Mouse (Mus musculus) midbrain, embryonic 15.5 days (tissue): Measurements from ENCODE around the gene Tox2. TPM values are rescaled to one million over a fixed set of nuclear protein-coding genes. Genes with fewer than 3 reads are reported as not detected.

Source experiments
- ATAC-seq: fragments of 200-750 bp; cut with Nextera tagmentation; replicated peaks from 2 replicates; pipeline ENCODE4 v1.8.0; 2017; ENCODE audit warnings: moderate TSS enrichment
- H3K27ac ChIP-seq: fragments of 300-500 bp; sonication (generic); 2 replicates; pipeline ENCODE4 v1.5.1; 2015; ENCODE audit warnings: mild to moderate bottlenecking, inconsistent platforms
- H3K27me3 ChIP-seq: fragments of 300-500 bp; sonication (generic); replicated peaks from 2 replicates; pipeline ENCODE4 v1.6.1; 2015; ENCODE audit warnings: inconsistent platforms
- H3K36me3 ChIP-seq: fragments of 300-500 bp; sonication (generic); replicated peaks from 2 replicates; pipeline ENCODE4 v1.6.1; 2015; ENCODE audit warnings: inconsistent platforms
- H3K4me1 ChIP-seq: fragments of 300-500 bp; sonication (generic); 2 replicates; pipeline ENCODE4 v1.6.1; 2015; ENCODE audit warnings: inconsistent platforms
- H3K4me2 ChIP-seq: fragments of 300-500 bp; sonication (generic); 2 replicates; pipeline ENCODE4 v1.6.1; 2015; ENCODE audit warnings: inconsistent platforms, mild to moderate bottlenecking, moderate library complexity
- H3K4me3 ChIP-seq: fragments of 300-500 bp; sonication (generic); 2 replicates; pipeline ENCODE4 v1.5.1; 2015; ENCODE audit warnings: mild to moderate bottlenecking, inconsistent platforms
- H3K9ac ChIP-seq: fragments of 300-500 bp; sonication (generic); 2 replicates; pipeline ENCODE4 v1.6.1; 2015; ENCODE audit warnings: mild to moderate bottlenecking, inconsistent platforms
- H3K9me3 ChIP-seq: fragments of 300-500 bp; sonication (generic); 2 replicates; pipeline ENCODE4 v1.6.1; 2016; ENCODE audit warnings: inconsistent platforms
- WGBS: fragments of 180-500 bp; shearing (Covaris S2); methylation state at CpG from one replicate; pipeline ENCODE4 v1.1.7; 2015; ENCODE audit warnings: mixed read lengths; 5-methylcytosine and 5-hydroxymethylcytosine counted together
- polyA plus RNA-seq: library from polyadenylated mRNA; unstranded; fragments of >200 nt; fragmentation: Nextera tagmentation; extraction: Ambion mirVana; gene quantifications from 2 replicates; pipeline ENCODE4 v1.2.1, GENCODE M21; 2015

Tox2 gene
- polyA plus RNA-seq, 1 experiment from 2014 or later, result 55.1 TPM

GRCm38 (mm10) chr2:163271581-163272492 lies 68.9 kb downstream of the Tox2 start:
- H3K9ac ChIP-seq, result no peak overlapping the region
- ATAC-seq, result no peak

GRCm38 (mm10) chr2:163273815-163274214 lies 70.9 kb downstream of the Tox2 start:
- H3K4me2 ChIP-seq, result no peak overlapping the region
- WGBS, result 82% methylated on average over 8 of the region's 8 CpGs
- peaks cover 17% of the 10 kb centered on the region for H3K4me1 ChIP-seq
- H3K36me3 ChIP-seq, result no peaks in the 10 kb centered on the region
- no peaks in the 10 kb centered on the region for H3K9me3 ChIP-seq
- ATAC-seq, result no peak
- no peak overlapping the region for H3K27ac ChIP-seq
- no peak overlapping the region for H3K9ac ChIP-seq
- no peak overlapping the region for H3K4me3 ChIP-seq
- H3K27me3 ChIP-seq, result no peaks in the 10 kb centered on the region

More at GRCm38 (mm10) chr2:163271581-163272492, 68.9 kb downstream of the Tox2 start:
- Histone ChIP-seq H3K36me3 (no peaks in the 10 kb centered on the region), H3K27ac (no peak overlapping the region), H3K4me1 (peaks cover 7% of the 10 kb centered on the region), H3K4me2 (no peak overlapping the region), H3K4me3 (no peak overlapping the region), H3K9me3 (no peaks in the 10 kb centered on the region), H3K27me3 (no peaks in the 10 kb centered on the region)
- WGBS, result 58% methylated on average over 8 of the region's 8 CpGs

- Histone ChIP-seq H3K9ac (no peak overlapping the region), H3K4me3 (no peak overlapping the region), H3K4me1 (peaks cover 19% of the 10 kb centered on the region), H3K36me3 (no peaks in the 10 kb centered on the region), H3K27ac (no peak overlapping the region), H3K9me3 (no peaks in the 10 kb centered on the region), H3K27me3 (no peaks in the 10 kb centered on the region), H3K4me2 (no peak overlapping the region)
- ATAC-seq, result no peak
- 91% methylated on average over 14 of the region's 14 CpGs for WGBS
Observed at GRCm38 (mm10) chr2:163275986-163276385, 73.1 kb downstream of the Tox2 start.

GRCm38 (mm10) chr2:163277979-163278378 lies 75.1 kb downstream of the Tox2 start:
- H3K9ac ChIP-seq, result no peak overlapping the region
- H3K36me3 ChIP-seq, result no peaks in the 10 kb centered on the region
- H3K27ac ChIP-seq, result no peak overlapping the region
- H3K27me3 ChIP-seq, result no peaks in the 10 kb centered on the region
- H3K4me2 ChIP-seq, result no peak overlapping the region
- no peak overlapping the region for H3K4me3 ChIP-seq
- ATAC-seq, result 0 out of 2 replicates have a peak, but pooled peaks have one; percentile 22
- WGBS, result 33% methylated on average over 9 of the region's 9 CpGs
- no peaks in the 10 kb centered on the region for H3K9me3 ChIP-seq
- peaks cover 17% of the 10 kb centered on the region for H3K4me1 ChIP-seq

- peaks cover 32% of the 10 kb centered on the region for H3K4me1 ChIP-seq
- WGBS, result 63% methylated on average over 16 of the region's 23 CpGs
- H3K36me3 ChIP-seq, result no peaks in the 10 kb centered on the region
- no peak overlapping the region for H3K4me3 ChIP-seq
- no peaks in the 10 kb centered on the region for H3K27me3 ChIP-seq
- no peak overlapping the region for H3K4me2 ChIP-seq
- no peak overlapping the region for H3K9ac ChIP-seq
- H3K27ac ChIP-seq, result no peak overlapping the region
- no peaks in the 10 kb centered on the region for H3K9me3 ChIP-seq
- no peak for ATAC-seq
Observed at GRCm38 (mm10) chr2:163280636-163281322, 77.9 kb downstream of the Tox2 start.

- Histone ChIP-seq H3K36me3 (no peaks in the 10 kb centered on the region), H3K9me3 (no peaks in the 10 kb centered on the region), H3K27me3 (no peaks in the 10 kb centered on the region), H3K4me1 (peaks cover 36% of the 10 kb centered on the region), H3K4me3 (no peak overlapping the region), H3K4me2 (peak overlapping the region; percentile 17; the same call in 1 of the 2 replicates), H3K27ac (peak overlapping the region; percentile 72), H3K9ac (no peak overlapping the region)
- 38% methylated on average over 7 of the region's 7 CpGs for WGBS
- 0 out of 2 replicates have a peak, but pooled peaks have one; percentile 20 for ATAC-seq
Observed at GRCm38 (mm10) chr2:163284856-163285255, 81.9 kb downstream of the Tox2 start.

- no peak for ATAC-seq
- Histone ChIP-seq H3K36me3 (no peaks in the 10 kb centered on the region), H3K4me2 (peak overlapping the region; percentile 17; the same call in 1 of the 2 replicates), H3K27ac (peak overlapping the region; percentile 72), H3K9ac (no peak overlapping the region), H3K4me3 (no peak overlapping the region), H3K4me1 (peaks cover 36% of the 10 kb centered on the region), H3K27me3 (no peaks in the 10 kb centered on the region), H3K9me3 (no peaks in the 10 kb centered on the region)
- 57% methylated on average over 9 of the region's 9 CpGs for WGBS
Observed at GRCm38 (mm10) chr2:163285335-163285734, 82.4 kb downstream of the Tox2 start.

GRCm38 (mm10) chr2:163285762-163286161 lies 82.8 kb downstream of the Tox2 start:
- no peak overlapping the region for H3K4me3 ChIP-seq
- H3K9ac ChIP-seq, result no peak overlapping the region
- no peaks in the 10 kb centered on the region for H3K27me3 ChIP-seq
- no peak for ATAC-seq
- no peaks in the 10 kb centered on the region for H3K36me3 ChIP-seq
- peaks cover 36% of the 10 kb centered on the region for H3K4me1 ChIP-seq
- WGBS, result 60% methylated on average over 7 of the region's 7 CpGs
- no peak overlapping the region for H3K4me2 ChIP-seq
- H3K27ac ChIP-seq, result peak overlapping the region; percentile 72
- no peaks in the 10 kb centered on the region for H3K9me3 ChIP-seq

- Histone ChIP-seq H3K27me3 (no peaks in the 10 kb centered on the region), H3K4me1 (peaks cover 31% of the 10 kb centered on the region), H3K4me3 (no peak overlapping the region), H3K9me3 (no peaks in the 10 kb centered on the region), H3K9ac (no peak overlapping the region), H3K36me3 (no peaks in the 10 kb centered on the region), H3K27ac (peak overlapping the region; percentile 23), H3K4me2 (peak overlapping the region; percentile 9)
- 17% methylated on average over 21 of the region's 21 CpGs for WGBS
- no peak for ATAC-seq
Observed at GRCm38 (mm10) chr2:163288881-163289379, 86.0 kb downstream of the Tox2 start.

GRCm38 (mm10) chr2:163296999-163297630 lies 94.2 kb downstream of the Tox2 start:
- no peak overlapping the region for H3K9ac ChIP-seq
- H3K27me3 ChIP-seq, result no peaks in the 10 kb centered on the region
- peak overlapping the region; percentile 26; the same call in 1 of the 2 replicates for H3K4me2 ChIP-seq

GRCm38 (mm10) chr2:163300069-163301060 lies 97.4 kb downstream of the Tox2 start:
- Histone ChIP-seq H3K4me1 (peaks cover 69% of the 10 kb centered on the region), H3K27ac (peak overlapping the region; percentile 30; the same call in 1 of the 2 replicates)
- ATAC-seq, result 0 out of 2 replicates have a peak, but pooled peaks have one; percentile 19

More at GRCm38 (mm10) chr2:163296999-163297630, 94.2 kb downstream of the Tox2 start:
- Histone ChIP-seq H3K4me3 (no peak overlapping the region), H3K27ac (peak overlapping the region; percentile 61), H3K36me3 (no peaks in the 10 kb centered on the region), H3K4me1 (peaks cover 56% of the 10 kb centered on the region), H3K9me3 (no peaks in the 10 kb centered on the region)
- peak; percentile 74 for ATAC-seq
- 15% methylated on average over 11 of the region's 11 CpGs for WGBS

More at GRCm38 (mm10) chr2:163300069-163301060, 97.4 kb downstream of the Tox2 start:
- Histone ChIP-seq H3K4me3 (no peak overlapping the region), H3K9ac (no peak overlapping the region), H3K36me3 (no peaks in the 10 kb centered on the region), H3K9me3 (no peaks in the 10 kb centered on the region), H3K4me2 (no peak overlapping the region), H3K27me3 (no peaks in the 10 kb centered on the region)
- WGBS, result 29% methylated on average over 14 of the region's 14 CpGs
